9 mouse cellular contexts compared by ENCODE assay signal in genomic region chr17:66490022-66490601, GRCm38 (mm10). TPM values are rescaled to one million over a fixed set of nuclear protein-coding genes. Genes with fewer than 3 reads are reported as not detected.
A peak's percentile ranks its signal among the peaks of the same experiment; 100 is the strongest.
DNase-seq lines count a peak whose midpoint lies in the region; ATAC-seq and TF ChIP-seq lines count a peak whose summit lies in the region.
"Had no signal": no experiment of that assay in that cellular context is flagged by ENCODE, and none has a peak within 500 bp of the region (broad histone marks: within the 10 kb centered on the region; RNA-seq: fewer than 3 reads in every experiment).

No protein-coding gene starts in this region.

- no peak for TF ChIP-seq CTCF in thymus, adult 2 months (IDR thresholded peaks at IDR 0.05; ENCODE audit: borderline replicate concordance, control insufficient read depth, extremely low read depth, insufficient read depth, low read length, poor library complexity)

- H3K36me3 ChIP-seq in thymus, adult 2 months (ENCODE audit: control insufficient read depth, insufficient read depth, low read length), result peaks cover 4% of the 10 kb centered on the region
- peaks cover 18% of the 10 kb centered on the region for H3K36me3 ChIP-seq in kidney, embryonic 15.5 days
- no peaks in the 10 kb centered on the region; the same call in 1 of the 2 replicates for H3K36me3 ChIP-seq in limb, embryonic 11.5 days (ENCODE audit: control insufficient read depth, insufficient read depth, low read length)
- H3K36me3 ChIP-seq in neural tube, embryonic 11.5 days (ENCODE audit: control insufficient read depth, insufficient read depth, low read length), result no peaks in the 10 kb centered on the region

- H3K9ac ChIP-seq in kidney, embryonic 15.5 days, result no peak overlapping the region
- no peak overlapping the region for H3K9ac ChIP-seq in limb, embryonic 11.5 days (ENCODE audit: low read length)
- no peak overlapping the region for H3K9ac ChIP-seq in neural tube, embryonic 11.5 days (ENCODE audit: low read length)
- H3K9ac ChIP-seq: embryonic facial prominence, embryonic 13.5 days had no signal

- 46% methylated on average over 10 of the region's 10 CpGs for WGBS in thymus, adult 2 months
- 44% methylated on average over 10 of the region's 10 CpGs for WGBS in kidney, embryonic 15.5 days
- WGBS in limb, embryonic 11.5 days, result 45% methylated on average over 10 of the region's 10 CpGs
- WGBS in neural tube, embryonic 11.5 days, result 49% methylated on average over 10 of the region's 10 CpGs

- no peak overlapping the region for H3K27ac ChIP-seq in thymus, adult 2 months (ENCODE audit: control insufficient read depth, insufficient read depth, low read length)
- no peak overlapping the region for H3K27ac ChIP-seq in kidney, embryonic 15.5 days
- no peak overlapping the region for H3K27ac ChIP-seq in limb, embryonic 11.5 days (replicated peaks; ENCODE audit: low read depth, low read length)
- H3K27ac ChIP-seq in neural tube, embryonic 11.5 days (ENCODE audit: low read depth, low read length), result no peak overlapping the region
- H3K27ac ChIP-seq: embryonic facial prominence, embryonic 13.5 days had no signal

- H3K4me1 ChIP-seq in thymus, adult 2 months (replicated peaks; ENCODE audit: control insufficient read depth, insufficient read depth, low read length), result no peaks in the 10 kb centered on the region
- peaks cover 6% of the 10 kb centered on the region for H3K4me1 ChIP-seq in kidney, embryonic 15.5 days
- no peaks in the 10 kb centered on the region for H3K4me1 ChIP-seq in limb, embryonic 11.5 days (ENCODE audit: control insufficient read depth, insufficient read depth, low read length)
- no peaks in the 10 kb centered on the region for H3K4me1 ChIP-seq in neural tube, embryonic 11.5 days (ENCODE audit: control insufficient read depth, insufficient read depth, low read length)

- peak; percentile 46 for DNase-seq in thymus, adult 2 months
- no peak for DNase-seq in thymus, adult 18-20 months
- peak; percentile 84 for DNase-seq in cerebellum, adult 9-10 months
- peak; percentile 47 to 71 for DNase-seq in frontal cortex, postnatal 14 days (ENCODE audit: low spot score in 2 of 2)
- peak; percentile 70 for DNase-seq in limb, embryonic 11.5 days (ENCODE audit: low spot score)
- peak; percentile 65 for DNase-seq in neural tube, embryonic 11.5 days (ENCODE audit: low spot score)
- no peak for DNase-seq in testis, postnatal 10 days (ENCODE audit: low spot score)

- H3K4me2 ChIP-seq in kidney, embryonic 15.5 days, result no peak overlapping the region
- H3K4me2 ChIP-seq in limb, embryonic 11.5 days (ENCODE audit: low read depth, severe bottlenecking), result no peak overlapping the region
- no peak overlapping the region for H3K4me2 ChIP-seq in neural tube, embryonic 11.5 days (ENCODE audit: low read depth)
- H3K4me2 ChIP-seq: embryonic facial prominence, embryonic 13.5 days had no signal

- H3K27me3 ChIP-seq in thymus, adult 2 months (ENCODE audit: control insufficient read depth, insufficient read depth, low read length), result no peaks in the 10 kb centered on the region
- H3K27me3 ChIP-seq in kidney, embryonic 15.5 days, result no peaks in the 10 kb centered on the region
- no peaks in the 10 kb centered on the region for H3K27me3 ChIP-seq in limb, embryonic 11.5 days (ENCODE audit: control insufficient read depth, insufficient read depth, low read length)
- H3K27me3 ChIP-seq in neural tube, embryonic 11.5 days (ENCODE audit: control insufficient read depth, insufficient read depth, low read length), result no peaks in the 10 kb centered on the region
- H3K27me3 ChIP-seq: embryonic facial prominence, embryonic 13.5 days had no signal

- 0 out of 2 replicates have a peak, but pooled peaks have one; percentile 52 for ATAC-seq in kidney, embryonic 15.5 days (replicated peaks; ENCODE audit: low FRiP score)
- no peak for ATAC-seq in limb, embryonic 11.5 days (ENCODE audit: insufficient number of reproducible peaks, low FRiP score, low TSS enrichment, low read depth)
- no peak for ATAC-seq in neural tube, embryonic 11.5 days (ENCODE audit: insufficient read depth, low FRiP score, low TSS enrichment)

- H3K9me3 ChIP-seq in kidney, embryonic 15.5 days (replicated peaks), result no peaks in the 10 kb centered on the region
- no peaks in the 10 kb centered on the region for H3K9me3 ChIP-seq in limb, embryonic 11.5 days (ENCODE audit: control insufficient read depth, low read length)
- no peaks in the 10 kb centered on the region for H3K9me3 ChIP-seq in neural tube, embryonic 11.5 days (ENCODE audit: control insufficient read depth, low read length)
- H3K9me3 ChIP-seq: embryonic facial prominence, embryonic 13.5 days had no signal

- H3K4me3 ChIP-seq in thymus, adult 2 months (ENCODE audit: control insufficient read depth, insufficient read depth, low read length), result no peak overlapping the region
- H3K4me3 ChIP-seq in kidney, embryonic 15.5 days (replicated peaks), result no peak overlapping the region
- H3K4me3 ChIP-seq in limb, embryonic 11.5 days (ENCODE audit: low read depth, low read length), result no peak overlapping the region
- H3K4me3 ChIP-seq in neural tube, embryonic 11.5 days (ENCODE audit: low read depth, low read length), result no peak overlapping the region
- H3K4me3 ChIP-seq: embryonic facial prominence, embryonic 13.5 days had no signal

- no peak for TF ChIP-seq POLR2A in thymus, adult 2 months (IDR thresholded peaks at IDR 0.05; ENCODE audit: control insufficient read depth, extremely low read depth, insufficient read depth, low read length, poor library complexity)

RNA-seq across cellular contexts. Expression of gene Rab12, which starts 29.4 kb away (rescaled TPM):
- 23.2 and 24.4 TPM in 2 replicates for polyA plus RNA-seq in thymus, adult 2 months (2012; rRNA removed)
- polyA plus RNA-seq in kidney, embryonic 15.5 days (2015; fragmentation: Nextera tagmentation; extraction: Ambion mirVana), result 41.3 and 44.1 TPM in 2 replicates
- 38.1 and 41.4 TPM in 2 replicates for polyA plus RNA-seq in limb, embryonic 11.5 days (2014; fragmentation: Nextera tagmentation; extraction: Ambion mirVana)
- 42.2 and 43.4 TPM in 2 replicates for polyA plus RNA-seq in neural tube, embryonic 11.5 days (2014; fragmentation: Nextera tagmentation; extraction: Ambion mirVana)

RNA-seq across cellular contexts. Expression of gene Mtcl1, which starts 40.6 kb away (rescaled TPM):
- polyA plus RNA-seq in thymus, adult 2 months (2012; rRNA removed), result 5.8 and 6.2 TPM in 2 replicates
- 6.0 and 6.4 TPM in 2 replicates for polyA plus RNA-seq in kidney, embryonic 15.5 days (2015; fragmentation: Nextera tagmentation; extraction: Ambion mirVana)
- 5.7 TPM in 2 replicates for polyA plus RNA-seq in limb, embryonic 11.5 days (2014; fragmentation: Nextera tagmentation; extraction: Ambion mirVana)
- 26.8 and 29.6 TPM in 2 replicates for polyA plus RNA-seq in neural tube, embryonic 11.5 days (2014; fragmentation: Nextera tagmentation; extraction: Ambion mirVana)

Comparison
In these comparisons a context has a peak if more than half of its experiments do, and no peak if none do; other contexts are left out.
1. DNase-seq: peak in thymus, adult 2 months (single experiment), cerebellum, adult 9-10 months (single experiment), frontal cortex, postnatal 14 days (2 of 2), limb, embryonic 11.5 days (single experiment) and neural tube, embryonic 11.5 days (single experiment); none in thymus, adult 18-20 months (0 of 2) and testis, postnatal 10 days (single experiment).